Mouse (Mus musculus): Measurements from ENCODE around the gene Dnaja3.
A peak's percentile ranks its signal among the peaks of the same experiment; 100 is the strongest.

Dnaja3 gene

GRCm38 (mm10) chr16:4606431-4607084 lies 33.2 kb upstream of the Dnaja3 start:
- peak; percentile 86 for DNase-seq (ENCODE audit: low spot score)

GRCm38 (mm10) chr16:4607818-4608531 lies 31.8 kb upstream of the Dnaja3 start:
- DNase-seq (ENCODE audit: low spot score), result peak; percentile 88

DNA sequence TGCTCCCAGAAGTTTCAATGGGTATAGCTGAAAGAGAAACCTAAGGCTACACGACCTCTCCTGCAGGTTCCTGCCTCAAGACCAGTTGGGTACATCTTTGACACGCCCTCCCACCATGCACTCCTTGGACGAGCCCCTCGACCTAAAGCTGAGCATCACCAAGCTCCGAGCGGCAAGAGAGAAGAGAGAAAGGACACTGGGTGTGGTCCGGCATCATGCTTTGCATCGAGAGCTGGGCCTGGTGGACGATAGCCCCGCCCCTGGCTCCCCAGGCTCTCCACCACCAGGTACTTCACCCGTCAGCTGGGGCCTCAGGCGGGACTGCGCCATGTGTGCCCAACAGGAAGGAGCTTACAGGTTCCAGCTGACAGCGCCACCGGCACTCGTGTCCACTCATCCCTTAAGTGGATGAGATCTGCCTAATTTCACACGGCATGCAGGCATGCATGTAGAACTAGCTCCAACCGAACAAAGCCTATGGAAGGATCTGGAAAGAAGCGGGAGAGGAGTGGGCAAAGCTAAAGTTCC lies 31.2 kb upstream of the Dnaja3 start:
- DNase-seq (ENCODE audit: low spot score), result peak; percentile 31

DNA sequence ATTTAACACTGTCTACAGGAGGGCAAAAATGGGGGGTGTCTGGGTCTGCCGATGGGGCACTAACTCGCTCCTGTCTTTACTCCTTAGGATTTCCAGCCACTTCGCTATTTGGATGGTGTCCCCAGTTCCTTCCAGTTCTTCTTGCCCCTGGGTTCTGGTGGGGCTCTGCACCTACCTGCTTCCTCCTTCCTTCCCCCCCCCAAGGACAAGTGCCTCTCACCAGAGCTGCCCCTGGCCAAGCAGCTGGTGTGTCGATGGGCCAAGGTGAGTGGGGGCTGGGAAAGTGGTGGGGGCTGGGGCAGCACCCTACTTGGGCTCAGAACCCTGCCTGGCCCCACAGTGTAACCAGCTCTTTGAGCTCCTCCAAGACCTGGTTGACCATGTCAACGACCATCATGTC lies 28.6 kb upstream of the Dnaja3 start:
- DNase-seq (ENCODE audit: low spot score), result no peak

- no peak for DNase-seq (ENCODE audit: low spot score)
Observed at GRCm38 (mm10) chr16:4611676-4612075, 28.1 kb upstream of the Dnaja3 start.

GRCm38 (mm10) chr16:4613736-4614135 lies 26.1 kb upstream of the Dnaja3 start:
- no peak for DNase-seq (ENCODE audit: low spot score)

DNA sequence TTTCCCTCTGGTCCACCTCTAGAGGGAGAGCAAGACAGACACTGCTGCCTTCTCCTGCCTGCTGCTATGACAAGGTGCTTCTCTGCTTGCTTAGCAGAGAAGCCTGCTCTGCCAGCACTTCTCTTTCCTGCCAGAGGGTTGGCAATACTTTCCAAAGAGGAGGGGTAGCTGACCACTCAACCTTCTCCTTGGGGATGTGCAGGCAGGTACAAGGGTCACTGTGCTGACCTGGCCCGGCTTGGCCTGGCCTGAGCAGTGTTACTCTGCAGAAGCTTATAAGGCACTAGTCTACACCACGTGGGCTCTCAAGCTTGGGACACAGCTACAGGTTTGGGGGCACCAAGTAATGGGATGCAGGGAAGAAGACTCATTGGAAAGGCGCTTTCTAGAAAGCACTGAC lies 25.1 kb upstream of the Dnaja3 start:
- no peak for DNase-seq (ENCODE audit: low spot score)

- no peak for DNase-seq (ENCODE audit: low spot score)
Observed at GRCm38 (mm10) chr16:4615297-4615696, 24.5 kb upstream of the Dnaja3 start.

DNA sequence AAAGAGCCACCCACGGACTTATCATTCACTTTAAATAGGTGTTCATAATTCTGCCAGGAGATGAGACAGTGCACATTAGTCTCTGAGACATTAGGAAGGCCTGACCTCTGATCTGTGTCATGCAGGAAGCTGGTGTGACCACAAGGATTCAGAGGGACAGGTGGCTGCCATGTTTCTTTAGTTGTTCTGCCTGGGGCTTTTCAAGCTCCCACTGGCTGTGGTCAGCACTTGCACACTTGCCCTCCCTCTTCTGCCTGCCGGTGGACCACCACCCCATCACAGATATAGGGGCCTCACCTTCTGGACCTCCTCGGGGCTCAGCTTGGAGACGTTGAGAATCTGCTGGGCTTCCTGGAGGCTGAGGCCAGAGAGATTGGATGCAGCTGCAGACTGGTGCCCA lies 23.0 kb upstream of the Dnaja3 start:
- no peak for DNase-seq (ENCODE audit: low spot score)

DNA sequence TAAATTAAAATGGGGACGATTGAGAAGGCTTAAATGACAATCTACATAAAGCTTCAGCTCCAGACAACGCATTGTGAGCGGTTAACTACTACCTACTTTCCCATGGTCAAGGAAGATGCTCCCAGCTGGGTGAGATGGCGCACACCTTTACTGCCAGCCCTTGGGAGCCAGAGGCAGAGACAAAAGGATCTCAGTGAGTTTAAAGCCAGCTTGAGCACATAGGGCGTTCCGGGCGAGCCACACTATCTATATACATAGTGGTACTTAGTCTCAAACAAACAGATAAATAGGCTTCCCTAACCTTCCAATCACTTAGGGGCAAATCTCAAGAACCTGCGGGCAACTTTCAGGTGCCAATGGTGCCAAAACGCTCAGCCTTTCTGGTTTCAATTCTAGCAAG lies 15.7 kb upstream of the Dnaja3 start:
- DNase-seq (ENCODE audit: low spot score), result no peak

DNA sequence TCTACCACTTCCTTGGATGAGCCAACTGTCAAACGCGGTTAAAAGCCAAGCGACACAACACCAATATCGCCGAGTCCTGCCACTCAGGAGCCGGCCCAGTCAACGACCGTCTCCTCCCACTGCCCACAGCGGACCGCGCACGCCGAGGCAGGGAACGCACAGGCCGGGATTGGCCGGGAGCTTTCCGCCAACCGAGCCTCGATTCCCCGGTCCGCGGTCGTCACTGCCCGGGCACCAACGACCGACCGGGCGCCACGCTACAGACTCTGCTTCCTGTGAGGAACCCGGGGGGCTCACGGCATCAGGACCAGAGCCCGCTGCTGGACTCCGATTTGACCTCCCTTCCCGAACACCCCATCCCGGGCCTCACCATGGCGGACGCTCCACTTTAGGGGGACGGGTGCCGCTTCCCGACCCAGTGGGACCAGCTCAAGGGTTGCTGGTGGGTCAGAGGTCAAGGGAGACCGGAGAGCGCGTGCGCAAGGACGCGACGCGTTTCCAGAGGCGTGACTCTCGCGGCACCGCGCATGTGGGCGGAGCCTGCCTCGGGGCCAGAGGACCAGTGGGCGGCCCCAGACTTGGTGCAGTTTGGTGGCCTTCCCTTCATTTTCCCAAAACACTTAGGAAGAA lies 15.2 kb upstream of the Dnaja3 start, which contains the start of gene Pam16:
TSS of gene Pam16 (minus strand) at position 508 of the 630 bp plus-strand sequence.
- peak; percentile 93 for DNase-seq (ENCODE audit: low spot score)

GRCm38 (mm10) chr16:4627105-4627504 lies 12.7 kb upstream of the Dnaja3 start:
- no peak for DNase-seq (ENCODE audit: low spot score)

DNA sequence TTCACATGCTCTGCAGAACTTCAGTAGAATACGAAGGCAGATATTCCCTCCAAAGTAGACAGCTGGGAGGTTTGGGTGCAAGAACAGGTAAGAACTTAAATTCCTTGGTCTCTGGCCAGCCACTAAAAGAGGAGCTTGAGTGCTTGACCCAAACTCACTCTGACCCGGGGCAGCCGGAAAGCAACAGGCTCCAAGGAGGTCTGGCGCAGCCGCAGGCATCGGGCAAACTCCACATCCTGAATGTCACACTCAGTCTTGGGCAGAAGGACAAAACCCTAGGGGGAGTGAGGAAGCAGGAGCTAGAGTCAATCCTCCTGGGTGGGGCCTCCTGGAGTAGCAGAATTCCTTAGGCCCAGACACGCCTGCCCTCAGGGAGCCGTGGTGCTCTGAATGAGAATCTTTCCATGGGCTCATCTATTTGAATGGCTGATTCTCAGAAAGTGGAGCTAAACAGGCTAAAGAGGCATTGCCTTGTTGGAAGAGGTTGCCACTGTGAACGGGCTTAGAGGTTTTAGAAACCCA lies 10.8 kb upstream of the Dnaja3 start:
- no peak for DNase-seq (ENCODE audit: low spot score)

GRCm38 (mm10) chr16:4629950-4630349 lies 9.8 kb upstream of the Dnaja3 start:
- DNase-seq (ENCODE audit: low spot score), result peak; percentile 82

GRCm38 (mm10) chr16:4632050-4632449 lies 7.7 kb upstream of the Dnaja3 start:
- peak; percentile 57 for DNase-seq (ENCODE audit: low spot score)

GRCm38 (mm10) chr16:4633661-4634060 lies 6.1 kb upstream of the Dnaja3 start:
- no peak for DNase-seq (ENCODE audit: low spot score)

DNA sequence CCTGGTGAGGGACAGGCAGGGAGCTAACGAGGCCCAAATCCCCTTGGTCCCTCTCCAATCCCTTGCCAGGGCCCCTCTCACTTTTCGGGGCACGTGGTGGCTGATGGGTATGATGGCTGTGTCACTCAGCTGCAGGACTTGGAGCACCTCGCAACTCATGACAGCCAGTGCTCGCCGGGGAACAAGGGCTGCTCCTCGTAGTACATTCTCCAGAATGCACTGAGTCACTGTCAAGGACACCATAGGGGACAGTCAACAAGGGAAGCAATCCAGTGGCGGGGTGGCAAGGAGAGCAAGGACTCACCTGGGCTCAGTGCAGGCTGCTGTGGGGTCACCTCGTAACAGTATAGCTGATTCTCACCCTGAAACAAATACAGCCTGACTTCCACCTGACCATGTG lies 5.1 kb upstream of the Dnaja3 start:
- no peak for DNase-seq (ENCODE audit: low spot score)

GRCm38 (mm10) chr16:4635760-4636159 lies 4.0 kb upstream of the Dnaja3 start:
- DNase-seq (ENCODE audit: low spot score), result no peak

- no peak for DNase-seq (ENCODE audit: low spot score)
Observed at GRCm38 (mm10) chr16:4638891-4639390, 848 bp upstream of the Dnaja3 start.

GRCm38 (mm10) chr16:4640267-4641005 lies 647 bp downstream of the Dnaja3 start:
- DNase-seq (ENCODE audit: low spot score), result peak; percentile 58

GRCm38 (mm10) chr16:4641119-4641838 lies 1.5 kb downstream of the Dnaja3 start:
- DNase-seq (ENCODE audit: low spot score), result peak; percentile 78
